Mouse (Mus musculus): Measurements from ENCODE around the gene Cxcl2.

Cxcl2 gene

DNA sequence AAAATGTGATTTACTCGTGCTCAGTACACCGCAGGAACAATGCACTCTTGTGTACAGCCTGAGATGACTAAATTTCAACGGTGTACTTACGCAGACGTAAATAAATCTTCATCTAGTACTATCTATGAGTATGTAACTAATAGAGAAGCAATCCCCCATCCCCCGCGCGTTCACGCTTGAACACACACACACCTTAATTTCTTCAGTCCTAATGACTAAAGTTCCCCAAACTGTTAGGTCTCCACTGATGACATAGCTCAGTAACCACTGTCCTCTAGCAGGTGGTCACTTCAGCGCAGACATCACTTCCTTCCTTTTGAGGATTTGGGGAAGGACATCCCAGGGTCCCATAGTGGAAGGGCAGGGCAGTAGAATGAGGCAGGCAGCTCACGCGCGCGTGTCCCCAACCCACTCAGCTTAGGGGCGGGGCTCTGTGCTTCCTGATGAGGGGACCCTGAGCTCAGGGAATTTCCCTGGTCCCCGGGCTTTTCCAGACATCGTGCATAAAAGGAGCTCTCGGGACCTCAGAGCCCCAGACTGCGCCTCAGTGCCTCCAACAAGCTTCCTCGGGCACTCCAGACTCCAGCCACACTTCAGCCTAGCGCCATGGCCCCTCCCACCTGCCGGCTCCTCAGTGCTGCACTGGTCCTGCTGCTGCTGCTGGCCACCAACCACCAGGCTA lies at the start of gene Cxcl2:
Gene Cxcl2, plus strand, starts transcription at position 533 of the 682 bp plus-strand sequence.
- DNase-seq: no peak

- DNase-seq: no peak
These were observed 48.1 kb upstream of the Cxcl2 start for GRCm38 (mm10) chr5:90855308-90856230.

GRCm38 (mm10) chr5:90857463-90857862 lies 46.2 kb upstream of the Cxcl2 start:
- DNase-seq: no peak

DNA sequence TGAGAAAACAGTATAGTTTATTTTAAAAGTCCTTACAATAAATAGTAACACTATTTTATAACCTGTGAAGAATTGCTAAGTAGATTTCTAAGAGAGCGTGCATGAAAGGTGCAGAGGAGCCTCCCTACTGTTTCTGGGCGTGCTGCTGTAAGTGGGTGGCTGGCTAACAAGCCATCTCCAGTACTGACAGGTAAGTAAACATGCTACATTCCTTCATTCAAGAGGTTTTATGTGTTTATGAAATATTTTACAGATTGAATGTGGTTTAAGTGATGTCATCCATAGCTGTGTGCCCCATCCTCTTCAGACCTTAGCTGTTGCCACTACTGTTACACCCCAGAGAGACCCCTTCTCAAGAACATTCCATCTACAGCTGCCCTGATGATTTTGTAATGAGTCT lies 45.2 kb upstream of the Cxcl2 start:
- DNase-seq: no peak

DNA sequence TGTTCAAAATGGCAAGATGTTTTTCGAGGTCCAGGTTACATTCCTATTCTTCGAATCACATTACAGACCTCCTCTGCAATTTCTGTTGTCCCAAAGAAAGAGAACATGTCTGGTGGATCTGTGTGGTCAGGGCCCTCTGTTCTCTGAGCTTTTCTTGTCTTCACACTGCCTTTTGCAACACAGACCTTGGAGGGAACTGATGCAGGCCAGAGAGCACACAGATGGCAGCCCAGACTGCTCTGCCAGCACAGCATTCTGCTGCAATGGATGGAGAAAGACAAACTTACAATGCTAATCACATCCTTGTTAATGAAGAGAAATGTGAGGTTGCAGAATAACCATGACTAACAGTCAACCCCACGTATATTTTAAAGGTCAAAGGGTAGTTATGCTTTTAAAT lies 44.6 kb upstream of the Cxcl2 start:
- peak; percentile 18 to 35 for DNase-seq

- DNase-seq: no peak
These were observed 41.7 kb upstream of the Cxcl2 start for GRCm38 (mm10) chr5:90861876-90862375.

DNA sequence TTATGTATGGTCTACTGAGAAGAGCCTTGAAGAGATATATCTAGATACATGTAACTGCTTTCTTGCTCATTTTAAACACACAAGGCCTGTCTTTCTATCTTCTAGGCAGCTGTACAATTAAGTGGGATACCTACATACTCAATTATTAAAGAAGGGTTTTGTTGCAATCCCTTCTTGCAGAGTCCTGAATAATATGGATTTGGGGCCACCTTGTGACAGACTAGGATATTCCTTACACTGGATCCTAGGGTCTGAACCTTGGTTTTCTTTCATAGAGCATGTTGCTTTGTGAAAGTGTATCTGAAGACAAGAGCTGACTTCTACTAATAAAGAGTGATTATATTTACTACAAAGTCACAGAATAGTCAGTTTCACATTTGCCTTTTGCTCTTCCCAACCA lies 36.9 kb upstream of the Cxcl2 start:
- DNase-seq: peak; percentile 34 to 45

DNA sequence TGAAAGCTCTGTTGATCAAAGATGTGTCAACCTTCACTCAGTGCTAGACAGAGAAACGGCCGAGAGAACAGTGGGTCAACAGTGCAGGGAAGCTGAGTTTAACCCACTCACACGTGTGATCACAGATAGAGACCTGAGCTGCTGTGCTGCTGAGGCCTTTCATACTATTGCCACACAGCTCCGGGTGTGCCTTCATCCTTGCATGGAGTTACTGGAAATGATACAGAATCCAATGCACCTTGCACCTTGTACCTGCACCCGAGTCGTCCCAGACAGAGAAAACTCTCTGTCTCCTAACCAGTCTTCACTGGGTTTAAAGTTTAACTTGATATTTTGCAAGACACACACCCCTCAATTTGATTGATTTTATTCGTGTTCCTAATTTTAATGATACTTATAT lies 31.3 kb upstream of the Cxcl2 start:
- no peak for DNase-seq

- no peak for DNase-seq
These were observed 27.6 kb upstream of the Cxcl2 start for GRCm38 (mm10) chr5:90876045-90876444.

- DNase-seq: no peak
These were observed 27.0 kb upstream of the Cxcl2 start for GRCm38 (mm10) chr5:90876471-90877172.

DNA sequence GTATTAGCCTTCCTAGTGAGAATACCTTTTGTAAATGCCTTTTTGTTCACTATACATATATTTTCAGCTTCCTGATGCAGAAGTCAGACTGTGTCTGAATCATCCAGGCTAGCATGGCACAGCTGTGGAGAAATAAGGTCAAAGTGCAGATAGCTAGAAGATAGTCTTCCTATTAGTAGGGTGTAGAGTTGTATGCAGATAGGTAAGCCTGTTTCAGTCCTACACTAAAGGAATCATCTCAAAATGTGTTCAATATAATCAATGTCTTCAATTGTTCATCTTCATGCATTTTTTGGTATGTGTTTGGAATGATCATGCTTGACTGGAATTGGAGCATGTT lies 26.5 kb upstream of the Cxcl2 start:
- no peak for DNase-seq

GRCm38 (mm10) chr5:90879307-90880014 lies 24.2 kb upstream of the Cxcl2 start:
- DNase-seq: no peak

GRCm38 (mm10) chr5:90880335-90880850 lies 23.3 kb upstream of the Cxcl2 start:
- no peak for DNase-seq

DNA sequence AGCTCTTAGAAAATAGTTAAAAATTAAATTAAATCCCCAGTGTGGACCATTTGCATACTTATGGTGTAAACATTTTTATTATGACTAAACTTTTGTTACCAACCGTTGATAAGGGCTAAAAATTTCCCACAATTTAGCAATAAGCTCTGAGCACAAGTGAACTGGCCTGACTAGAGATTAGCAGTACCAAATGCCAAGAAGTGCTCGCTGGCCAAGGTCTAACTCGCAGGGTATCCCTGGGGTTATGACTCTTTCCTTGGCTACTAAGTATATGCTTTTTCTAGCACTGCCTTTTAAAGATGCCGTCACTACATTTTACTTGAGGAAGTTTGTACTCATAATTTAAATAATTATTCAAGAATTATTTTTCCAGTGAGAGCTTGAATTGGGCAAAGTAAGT lies 22.6 kb upstream of the Cxcl2 start:
- no peak for DNase-seq

GRCm38 (mm10) chr5:90881682-90882081 lies 22.0 kb upstream of the Cxcl2 start:
- no peak for DNase-seq

DNA sequence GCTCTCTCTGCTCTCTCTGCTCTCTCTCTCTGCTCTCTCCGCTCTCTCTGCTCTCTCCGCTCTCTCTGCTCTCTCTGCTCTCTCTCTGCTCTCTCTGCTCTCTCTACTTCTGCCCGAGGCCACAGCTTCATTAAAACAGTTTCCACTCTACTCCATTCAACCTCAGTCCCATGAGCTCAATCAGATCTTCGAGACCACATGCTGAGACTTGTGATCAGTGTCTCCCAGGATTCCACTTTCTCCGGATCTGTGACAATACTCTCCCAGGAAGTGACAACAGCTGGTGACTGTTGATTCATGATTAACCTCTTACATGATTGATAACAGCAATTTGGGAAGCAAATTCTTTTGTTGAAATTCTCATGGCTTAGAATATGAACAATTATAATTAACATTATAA lies 21.5 kb upstream of the Cxcl2 start:
- DNase-seq: no peak

GRCm38 (mm10) chr5:90884628-90885242 lies 18.9 kb upstream of the Cxcl2 start:
- DNase-seq: peak; percentile 42 to 60

DNA sequence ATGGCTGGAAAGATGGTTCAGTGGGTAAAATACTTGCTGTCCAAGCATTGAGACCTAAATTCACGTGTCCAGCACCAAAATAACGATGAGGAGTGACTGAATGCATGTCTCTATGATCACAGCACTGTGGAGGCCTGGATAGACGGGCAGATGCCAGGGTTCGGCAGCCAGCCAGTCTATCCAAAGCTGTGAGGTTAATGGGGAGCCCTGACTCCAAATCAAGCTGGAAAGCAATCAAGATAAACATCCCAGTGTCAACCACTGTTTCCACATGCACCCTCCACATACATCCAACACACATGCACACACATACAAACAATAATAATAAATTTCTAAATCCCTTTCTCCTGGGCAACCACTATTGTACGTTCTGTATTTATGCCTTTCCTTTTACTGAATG lies 15.0 kb upstream of the Cxcl2 start:
- DNase-seq: peak in 1 of 2 experiments; percentile 30

DNA sequence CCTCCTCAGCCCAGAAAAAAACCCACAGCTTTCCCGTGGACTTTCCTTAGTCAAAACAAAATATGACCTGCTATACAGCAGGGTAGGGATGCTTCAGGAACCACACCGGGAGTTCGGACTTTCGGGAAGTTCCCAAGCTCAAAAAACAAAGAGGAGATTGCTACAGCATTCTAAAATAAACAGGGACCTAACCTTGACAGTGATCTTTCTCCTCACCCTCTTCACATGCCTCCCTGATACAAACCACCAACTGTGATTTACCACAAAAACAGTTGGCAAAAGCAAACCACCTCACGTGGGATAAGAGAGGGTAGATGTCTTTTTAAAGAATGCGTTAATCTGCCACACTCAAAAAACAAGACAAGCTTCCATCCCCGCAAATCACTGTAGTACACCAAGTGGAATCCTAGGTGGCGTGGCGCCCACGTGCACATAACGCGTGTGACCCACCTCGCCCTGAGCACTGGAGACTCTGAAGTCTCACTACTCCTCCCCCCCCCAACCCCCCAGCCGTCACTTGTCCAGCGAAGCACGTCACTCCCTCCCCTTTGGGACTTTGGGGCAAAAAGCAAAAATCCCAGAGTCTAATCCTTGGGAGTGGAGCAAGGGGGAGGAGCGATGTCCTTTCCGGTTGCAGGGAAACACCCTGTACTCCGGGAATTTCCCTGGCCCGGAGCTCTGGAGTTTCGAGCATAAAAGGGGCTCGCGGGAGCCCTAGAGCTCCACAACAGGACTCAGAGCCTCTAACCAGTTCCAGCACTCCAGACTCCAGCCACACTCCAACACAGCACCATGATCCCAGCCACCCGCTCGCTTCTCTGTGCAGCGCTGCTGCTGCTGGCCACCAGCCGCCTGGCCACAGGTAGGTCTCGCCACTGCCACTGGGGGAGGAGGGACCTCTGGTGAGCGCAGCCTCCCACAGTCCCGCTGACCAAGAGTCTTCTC lies 12.9 kb upstream of the Cxcl2 start, which contains the start of gene Cxcl1:
Gene Cxcl1, plus strand, starts transcription at position 723 of the 945 bp plus-strand sequence.
- peak; percentile 43 to 66 for DNase-seq

DNA sequence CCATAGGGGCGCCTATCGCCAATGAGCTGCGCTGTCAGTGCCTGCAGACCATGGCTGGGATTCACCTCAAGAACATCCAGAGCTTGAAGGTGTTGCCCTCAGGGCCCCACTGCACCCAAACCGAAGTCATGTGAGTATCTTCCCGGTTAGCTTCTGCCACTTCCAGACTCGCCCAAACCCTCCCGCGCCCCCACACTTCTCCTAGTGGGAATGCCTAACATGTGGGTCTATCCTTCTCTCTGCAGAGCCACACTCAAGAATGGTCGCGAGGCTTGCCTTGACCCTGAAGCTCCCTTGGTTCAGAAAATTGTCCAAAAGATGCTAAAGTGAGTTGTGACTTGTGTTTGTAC lies 12.2 kb upstream of the Cxcl2 start:
- DNase-seq: no peak

- no peak for DNase-seq
These were observed 9.4 kb upstream of the Cxcl2 start for GRCm38 (mm10) chr5:90894231-90894630.

All from cerebellum, postnatal 14 days (tissue).